Mouse (Mus musculus): ENCODE data around the gene Crabp1.

Crabp1 gene

DNA sequence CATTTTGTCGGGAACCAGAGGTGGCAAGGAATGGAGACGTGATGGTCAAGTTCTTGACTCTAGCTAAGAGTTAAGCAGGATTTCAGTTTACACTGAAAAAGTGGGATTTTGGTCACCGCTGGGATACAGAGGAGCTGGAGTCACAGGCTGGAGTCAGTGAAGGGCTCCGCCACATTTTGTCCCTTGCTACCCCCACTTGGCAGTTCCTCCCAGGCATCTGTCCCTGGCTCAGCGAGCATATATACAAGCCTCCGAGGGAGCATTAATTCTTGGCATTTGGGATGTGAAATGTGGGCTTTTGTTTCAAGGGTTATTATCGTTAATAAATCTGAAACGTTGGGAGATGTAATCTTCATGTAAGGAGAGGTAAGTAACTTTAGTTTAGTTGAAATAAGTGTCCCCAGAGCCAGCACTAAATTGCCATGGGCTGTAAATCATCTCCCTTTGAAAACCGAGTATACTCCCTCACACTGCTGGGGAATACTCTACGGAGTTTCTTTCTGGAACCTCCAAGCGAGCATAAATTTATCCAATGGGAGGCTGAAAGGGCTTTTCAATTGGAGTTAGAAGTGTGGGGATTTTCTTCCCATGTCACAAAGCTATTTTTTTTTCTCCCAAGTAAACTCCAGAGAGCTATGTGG, 5.7 kb downstream of the Crabp1 start:
- DNase-seq (ENCODE audit: low spot score in 2 of 2): no peak

DNA sequence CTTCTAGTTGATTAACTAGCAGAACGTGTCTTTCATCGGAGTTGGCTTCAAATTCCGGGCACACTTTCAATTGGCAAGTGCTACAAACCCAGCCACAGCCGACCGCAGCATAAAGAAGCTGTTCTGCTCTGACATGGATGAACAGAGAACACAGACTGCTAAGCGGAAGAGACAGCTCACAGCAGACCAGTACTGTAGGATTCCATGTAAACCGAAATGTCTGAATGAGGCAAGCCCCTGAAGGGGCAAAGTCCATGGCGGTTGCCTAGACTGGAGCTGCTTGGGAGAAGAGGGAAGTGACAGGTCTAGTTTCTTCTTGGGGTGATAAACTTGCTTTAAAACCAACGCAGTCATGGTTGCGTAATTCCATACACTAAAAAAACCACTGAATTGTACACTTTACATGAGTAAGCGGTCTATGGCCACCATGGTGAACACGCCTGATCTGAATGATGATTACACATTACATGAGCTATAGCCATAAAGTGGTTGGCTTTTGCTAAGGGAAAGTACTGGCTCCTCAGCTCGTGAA, 12.0 kb downstream of the Crabp1 start:
- no peak for DNase-seq (ENCODE audit: low spot score in 2 of 2)

DNA sequence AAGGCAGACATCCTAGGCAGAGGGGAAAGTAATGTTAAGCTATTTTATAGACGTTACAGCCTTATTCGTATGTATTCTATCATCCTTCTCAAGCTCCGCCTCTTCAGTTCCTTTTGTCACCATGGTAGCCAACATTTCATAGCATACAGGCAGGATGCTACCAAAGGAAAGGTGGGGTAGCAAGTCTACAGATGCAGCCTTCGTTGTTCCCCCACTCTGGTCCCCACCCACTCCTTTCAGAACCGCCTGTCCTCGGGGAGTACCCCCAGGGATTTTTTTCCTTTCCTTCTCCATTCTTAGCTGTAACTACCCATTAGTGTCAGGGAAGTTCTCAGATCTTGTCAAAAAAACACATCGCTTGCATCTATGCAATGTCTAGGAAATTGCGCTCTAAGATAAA, 14.7 kb downstream of the Crabp1 start:
- DNase-seq (ENCODE audit: low spot score in 2 of 2): no peak

DNA sequence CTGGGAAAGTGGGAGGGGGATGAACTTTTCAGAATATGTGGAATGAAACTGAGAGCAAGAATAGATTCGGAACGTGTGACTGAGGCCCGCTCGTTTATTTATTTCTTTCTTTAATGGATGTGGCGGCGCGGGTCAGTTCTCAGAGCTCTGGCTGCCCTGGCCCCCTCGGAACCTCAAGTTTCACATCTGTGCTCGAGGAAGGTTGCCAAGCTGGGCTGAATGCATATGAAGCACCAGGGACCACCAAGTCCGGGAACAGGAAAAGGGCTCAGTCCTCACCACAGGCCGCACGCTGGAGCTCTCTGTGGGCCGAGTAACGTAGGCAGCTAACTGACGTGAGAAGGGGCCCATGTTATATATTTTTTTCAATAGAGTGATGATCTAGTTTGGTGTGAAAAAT, 18.0 kb downstream of the Crabp1 start:
- DNase-seq (ENCODE audit: low spot score in 2 of 2): no peak

DNA sequence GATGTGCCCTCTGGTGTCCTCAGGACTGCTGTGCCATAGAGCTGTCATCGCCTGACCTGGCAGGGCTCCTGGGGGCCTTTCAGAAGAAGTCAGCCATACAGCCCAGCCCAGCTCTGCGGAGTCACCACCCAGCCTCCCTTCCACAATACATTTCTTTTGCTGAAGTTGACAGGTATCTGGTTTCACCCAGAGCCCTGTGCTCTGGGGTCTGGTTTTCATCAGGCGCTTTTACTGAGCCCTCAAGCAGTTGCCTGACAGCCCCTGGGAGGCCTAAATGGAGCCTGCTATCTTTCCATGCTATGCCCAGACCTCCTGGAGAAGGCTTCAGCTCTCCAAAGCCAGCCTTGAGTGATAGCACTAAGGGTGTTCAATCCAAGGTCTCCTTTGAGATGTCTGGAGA, 19.5 kb downstream of the Crabp1 start:
- no peak for DNase-seq (ENCODE audit: low spot score in 2 of 2)

DNA sequence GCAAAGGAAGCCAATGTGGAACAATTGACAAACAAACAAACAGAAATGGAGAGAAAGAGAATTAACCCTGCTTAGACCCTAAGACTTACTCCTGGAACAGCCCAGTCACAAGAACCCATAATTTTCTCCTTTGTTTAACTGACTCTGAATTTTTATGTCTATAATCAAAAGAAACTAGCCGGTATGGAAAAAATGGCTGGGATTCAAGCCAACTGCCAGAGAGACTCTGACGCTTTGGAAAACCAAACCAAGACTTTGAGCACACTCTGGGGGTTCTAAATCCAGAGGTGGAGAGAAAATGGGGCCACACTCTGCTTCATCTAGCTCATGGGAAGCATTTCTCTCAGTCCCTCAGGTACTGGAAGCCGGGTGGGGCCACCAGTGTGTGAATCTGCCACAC, 20.7 kb downstream of the Crabp1 start:
- no peak for DNase-seq (ENCODE audit: low spot score in 2 of 2)

DNA sequence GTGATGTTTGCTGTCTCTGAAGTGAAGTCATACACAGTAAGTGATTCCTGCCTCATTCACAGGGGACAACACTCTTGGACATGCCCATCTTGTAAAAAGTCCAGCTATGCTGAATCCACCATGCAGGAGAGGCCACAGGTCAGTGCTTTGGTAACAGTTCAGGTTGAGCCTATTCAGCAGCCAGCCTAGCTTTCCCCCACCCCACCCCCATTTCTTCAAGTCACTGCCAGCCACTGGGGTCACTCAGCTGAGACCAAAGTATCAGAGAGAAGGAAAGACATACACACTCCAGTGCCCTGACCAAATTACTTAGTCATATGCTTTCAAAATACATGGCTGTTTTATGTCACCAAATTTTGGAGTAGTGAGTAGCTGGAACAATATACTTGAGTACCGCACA, 21.5 kb downstream of the Crabp1 start:
- DNase-seq (ENCODE audit: low spot score in 2 of 2): no peak

DNA sequence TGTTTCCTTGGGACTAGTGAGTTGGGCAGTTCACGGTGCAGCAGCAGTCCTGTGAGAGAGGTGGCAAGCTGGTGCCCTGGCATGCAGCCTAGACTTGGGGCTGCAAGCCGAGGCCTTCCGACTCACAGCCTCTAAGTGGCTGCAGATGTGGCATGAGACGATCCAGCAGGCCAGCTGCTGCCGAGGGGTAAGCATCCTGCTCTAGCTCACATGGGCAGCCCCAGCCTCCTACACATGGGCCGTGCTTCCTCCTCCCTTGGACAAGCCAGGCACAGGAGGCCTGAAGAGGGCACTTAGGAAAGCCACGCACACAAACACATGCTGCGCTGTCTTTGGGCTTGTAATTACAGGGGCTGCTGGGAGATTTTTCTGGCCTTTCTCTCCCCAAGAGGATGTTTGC, 23.2 kb downstream of the Crabp1 start:
- DNase-seq (ENCODE audit: low spot score in 2 of 2): no peak

DNA sequence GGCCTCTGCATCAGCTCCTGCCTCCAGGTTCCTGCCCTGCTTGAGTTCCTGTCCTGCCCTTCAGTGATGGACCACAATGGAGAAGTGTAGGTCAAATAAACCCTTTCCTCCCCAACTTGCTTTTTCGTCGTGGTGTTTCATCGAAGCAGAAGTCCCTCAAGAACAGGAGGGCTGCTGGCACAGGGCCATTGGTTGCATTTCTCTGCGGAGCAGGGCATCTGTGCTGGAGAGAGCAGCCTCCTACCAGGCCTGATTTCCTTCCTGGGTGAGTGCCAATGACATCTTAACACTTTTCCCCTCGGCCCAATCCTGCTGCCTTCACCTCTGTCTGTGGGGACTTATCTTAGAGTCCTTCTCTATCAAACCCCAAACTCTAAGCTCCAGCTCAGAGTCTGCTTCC, 25.7 kb downstream of the Crabp1 start:
- DNase-seq (ENCODE audit: low spot score in 2 of 2): no peak

DNA sequence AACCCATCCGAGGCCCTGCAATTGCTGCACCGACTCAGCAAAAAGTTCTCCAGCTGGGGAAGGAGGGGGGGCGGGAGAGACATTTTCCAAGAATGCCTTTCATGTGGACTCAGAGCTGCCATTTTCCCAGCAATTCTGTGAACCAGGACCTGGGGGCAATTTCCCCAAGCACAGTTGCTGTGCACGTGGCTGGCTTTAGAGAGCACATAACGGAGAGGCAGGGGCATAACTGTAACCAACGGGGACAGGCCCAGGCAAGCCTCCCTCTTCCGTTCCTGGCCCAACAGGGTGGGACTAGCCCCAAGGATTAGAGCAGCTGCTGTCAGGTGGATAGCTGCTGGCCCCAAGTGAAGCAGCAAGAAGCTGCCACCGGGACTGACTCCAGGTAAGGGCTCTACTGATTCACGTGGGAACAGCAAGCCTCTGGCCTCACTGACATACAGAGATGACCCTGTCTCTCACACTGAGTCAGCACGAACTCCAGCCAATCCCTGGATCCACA, 37.0 kb downstream of the Crabp1 start:
- DNase-seq (ENCODE audit: low spot score in 2 of 2): no peak

DNA sequence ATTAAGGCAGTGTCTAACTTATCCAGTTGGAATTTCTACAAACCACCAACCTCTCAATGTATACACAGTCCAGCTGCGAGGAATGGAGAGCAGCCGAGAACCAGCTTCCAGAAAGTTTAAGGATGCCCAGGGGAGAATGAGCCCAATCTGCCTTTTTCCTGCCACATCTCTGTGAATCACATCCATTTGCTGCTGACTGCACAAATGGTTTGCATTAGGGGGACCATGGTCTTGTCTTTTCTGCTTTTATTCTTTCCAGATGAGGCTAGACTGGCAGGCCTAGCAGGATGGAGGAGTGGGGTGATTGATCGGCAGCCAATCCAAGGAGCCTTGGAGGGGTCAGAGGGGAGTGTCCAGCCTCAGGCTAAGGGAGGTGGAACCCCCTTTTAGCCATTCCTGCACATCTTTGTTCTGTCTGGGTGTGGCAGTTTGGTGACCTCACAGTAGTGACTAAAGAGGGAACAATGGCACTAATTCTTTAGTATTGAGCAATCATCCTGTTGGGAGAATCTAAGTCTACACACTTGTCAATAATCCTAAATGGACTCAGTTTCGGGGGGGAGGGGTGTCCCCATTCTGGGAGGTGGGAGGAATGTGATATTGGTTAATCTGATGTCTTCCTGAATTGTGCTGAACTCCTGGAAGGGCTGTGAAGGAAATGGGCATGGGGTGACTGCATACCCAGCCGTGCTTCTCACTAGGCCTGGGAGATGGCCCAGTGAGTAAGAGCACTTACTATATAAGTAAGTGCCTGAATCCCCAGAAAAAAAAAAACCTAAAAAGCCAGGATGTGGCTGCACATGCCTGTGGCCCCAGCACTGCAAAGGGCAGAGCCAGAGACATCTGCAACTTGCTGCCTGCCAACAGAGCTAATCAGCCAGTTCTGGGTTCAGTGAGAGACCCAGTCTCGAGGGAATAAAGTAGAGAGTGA, 38.5 kb downstream of the Crabp1 start:
- no peak for DNase-seq (ENCODE audit: low spot score in 2 of 2)

DNA sequence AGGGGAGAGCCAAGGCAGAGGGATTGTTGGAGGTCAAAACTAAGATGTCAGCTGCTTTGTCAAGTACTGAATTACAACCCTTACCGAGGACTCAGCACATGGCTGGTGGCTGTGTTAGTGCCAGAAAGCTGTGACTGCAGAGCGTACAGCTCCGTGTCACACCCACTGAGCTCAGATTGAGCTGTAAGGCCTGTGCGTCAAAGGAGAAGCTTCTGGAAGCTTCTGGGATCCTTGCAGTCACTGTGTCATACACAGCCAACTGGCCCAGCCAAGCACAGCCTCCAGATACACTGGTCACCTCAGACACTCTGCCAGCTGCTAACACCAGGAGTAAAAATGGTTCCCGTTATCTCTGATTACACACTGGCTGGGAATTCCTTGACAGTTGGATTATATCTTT, 39.8 kb downstream of the Crabp1 start:
- DNase-seq (ENCODE audit: low spot score in 2 of 2): peak; percentile 26 to 29

DNA sequence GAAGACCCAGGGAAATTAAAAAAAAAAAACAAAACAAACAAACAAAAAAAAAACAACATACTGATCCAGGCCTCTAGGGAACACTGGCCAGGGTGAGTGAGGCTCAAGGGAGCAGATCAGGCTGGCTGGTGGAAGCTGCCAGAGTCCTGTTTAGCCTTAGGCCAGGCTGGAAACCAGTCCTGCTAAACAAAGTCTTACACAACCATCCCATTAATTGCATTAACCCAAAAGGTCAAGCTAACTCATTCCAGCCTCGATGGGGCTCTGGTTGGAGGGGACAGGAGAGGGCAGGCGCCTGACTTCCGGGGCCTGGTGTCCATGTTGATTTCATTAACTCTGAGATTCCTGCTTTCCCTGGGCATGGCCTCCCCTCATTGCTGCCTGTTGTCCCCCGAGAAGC, 43.2 kb downstream of the Crabp1 start:
- DNase-seq (ENCODE audit: low spot score in 2 of 2): no peak

DNA sequence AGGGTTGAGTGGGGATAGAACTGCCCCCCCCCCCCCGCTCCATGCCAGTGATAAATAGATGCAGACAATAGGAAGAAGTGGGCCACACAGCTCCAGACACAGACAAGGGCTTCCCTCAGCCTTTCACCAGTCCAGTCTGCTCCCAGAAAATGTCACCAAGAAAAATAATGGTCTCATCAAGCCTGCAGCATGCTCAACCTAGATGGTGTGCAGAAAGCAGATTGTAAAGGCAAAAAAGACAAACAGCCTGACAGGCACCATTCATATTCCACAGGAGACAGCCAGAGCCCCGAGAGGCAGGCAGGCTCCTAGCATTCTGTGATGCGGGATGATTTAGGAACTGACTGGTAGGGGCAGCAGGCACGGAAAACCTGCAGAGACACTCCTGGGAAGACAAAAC, 45.4 kb downstream of the Crabp1 start:
- DNase-seq (ENCODE audit: low spot score in 2 of 2): no peak

DNA sequence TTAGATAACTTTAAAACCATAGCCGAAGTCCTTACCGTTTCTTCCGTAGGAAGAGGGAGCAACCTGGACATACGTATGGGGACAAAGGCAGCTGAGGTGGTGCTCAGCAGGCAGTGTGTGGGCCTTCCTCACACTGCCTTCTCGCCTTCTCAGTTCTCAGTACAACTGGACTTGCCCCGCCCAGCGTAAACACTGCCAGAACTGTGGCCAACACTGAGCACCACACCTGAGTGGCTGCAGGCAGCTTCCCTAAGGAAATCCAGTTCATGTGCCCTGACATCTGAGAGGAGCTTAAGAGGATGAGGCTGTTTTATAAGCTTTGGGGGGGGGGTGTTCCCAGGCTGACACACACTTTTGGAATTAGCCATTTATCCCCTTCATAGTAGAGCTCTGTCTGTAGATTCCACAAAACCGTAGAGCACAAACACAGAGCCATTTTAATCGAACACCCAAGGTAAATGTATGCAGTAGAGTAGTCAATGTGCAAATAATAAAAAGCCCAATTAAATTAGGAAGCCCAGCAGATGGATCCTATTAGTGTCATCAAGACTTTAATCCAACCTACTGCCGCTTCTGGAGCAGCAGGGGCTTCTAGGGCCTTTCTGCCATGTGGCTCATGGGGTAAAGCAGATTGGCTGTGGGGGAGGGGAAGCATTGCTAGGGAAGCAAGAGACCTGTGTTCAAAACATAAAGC, 52.1 kb downstream of the Crabp1 start:
- no peak for DNase-seq (ENCODE audit: low spot score in 2 of 2)

DNA sequence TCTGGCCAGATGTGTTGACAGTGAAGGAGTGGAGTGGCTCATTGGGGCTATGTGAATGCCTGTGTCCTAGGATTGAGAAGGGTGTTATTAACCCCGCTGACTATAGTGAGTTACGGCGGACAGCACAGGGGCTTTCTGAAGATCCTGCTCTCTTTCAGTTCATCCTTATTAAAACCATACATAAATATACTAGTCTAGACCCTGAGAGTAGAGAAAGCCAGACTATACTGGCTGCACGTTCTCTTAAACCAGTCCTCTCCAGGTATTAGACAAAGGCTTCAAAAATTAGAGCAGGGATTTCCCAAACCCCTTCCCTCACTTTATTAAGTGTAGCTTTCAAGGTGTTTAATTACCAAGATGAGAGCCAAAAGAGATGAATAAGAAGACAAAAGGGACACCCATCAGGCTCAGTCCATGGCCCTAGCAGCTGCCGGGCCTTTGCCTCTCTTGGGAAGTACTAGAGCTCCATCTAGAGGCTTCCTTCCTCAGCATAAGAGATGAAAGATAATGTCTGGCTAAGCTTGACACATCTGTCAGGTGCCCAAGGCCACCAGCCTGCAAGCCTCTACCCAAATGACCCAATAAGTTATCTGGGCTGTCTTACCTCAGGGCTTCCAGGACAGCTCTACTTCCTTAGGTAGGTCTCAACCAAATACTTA, 57.0 kb downstream of the Crabp1 start:
- peak in 1 of 2 experiments; percentile 15 for DNase-seq (ENCODE audit: low spot score in 2 of 2)

All from heart, adult 9 months (tissue).